Mouse (Mus musculus) adrenal gland, postnatal 14 days (tissue): ENCODE data around the gene Pttg1. TPM values are rescaled to one million over a fixed set of nuclear protein-coding genes. Genes with fewer than 3 reads are reported as not detected.

ENCODE experiments used
- DNase-seq: peaks from one replicate; pipeline ENCODE4 v3.0.0; 2021; ENCODE audit warnings: mixed read lengths
- total RNA-seq: library from RNA; stranded (reverse); gene quantifications from 2 replicates; pipeline ENCODE4 v1.2.3, GENCODE M21; 2021

Pttg1 gene
- total RNA-seq, 1 experiment from 2014 or later, result 48.2 TPM

DNA sequence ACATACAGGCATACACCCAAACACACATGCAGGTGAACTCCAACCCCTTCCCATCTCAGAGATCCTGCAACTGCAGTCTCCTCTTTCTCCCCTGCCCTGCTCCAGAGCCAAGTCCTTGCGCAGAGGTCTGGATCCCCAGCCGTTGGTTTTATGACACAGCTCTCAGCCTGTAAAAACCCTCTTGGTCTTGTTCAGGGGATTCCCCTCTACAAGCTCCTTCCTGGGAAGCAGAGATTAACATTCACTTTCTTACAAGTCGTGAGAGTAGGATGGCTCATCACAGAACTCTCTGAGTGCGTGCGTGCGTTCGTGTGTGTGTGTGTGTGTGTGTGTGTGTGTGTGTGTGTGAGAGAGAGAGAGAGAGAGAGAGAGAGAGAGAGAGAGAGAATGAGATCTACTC, 15.8 kb downstream of the Pttg1 start:
- no peak for DNase-seq

- no peak for DNase-seq
Observed at GRCm38 (mm10) chr11:43408888-43409287, 17.2 kb downstream of the Pttg1 start.

DNA sequence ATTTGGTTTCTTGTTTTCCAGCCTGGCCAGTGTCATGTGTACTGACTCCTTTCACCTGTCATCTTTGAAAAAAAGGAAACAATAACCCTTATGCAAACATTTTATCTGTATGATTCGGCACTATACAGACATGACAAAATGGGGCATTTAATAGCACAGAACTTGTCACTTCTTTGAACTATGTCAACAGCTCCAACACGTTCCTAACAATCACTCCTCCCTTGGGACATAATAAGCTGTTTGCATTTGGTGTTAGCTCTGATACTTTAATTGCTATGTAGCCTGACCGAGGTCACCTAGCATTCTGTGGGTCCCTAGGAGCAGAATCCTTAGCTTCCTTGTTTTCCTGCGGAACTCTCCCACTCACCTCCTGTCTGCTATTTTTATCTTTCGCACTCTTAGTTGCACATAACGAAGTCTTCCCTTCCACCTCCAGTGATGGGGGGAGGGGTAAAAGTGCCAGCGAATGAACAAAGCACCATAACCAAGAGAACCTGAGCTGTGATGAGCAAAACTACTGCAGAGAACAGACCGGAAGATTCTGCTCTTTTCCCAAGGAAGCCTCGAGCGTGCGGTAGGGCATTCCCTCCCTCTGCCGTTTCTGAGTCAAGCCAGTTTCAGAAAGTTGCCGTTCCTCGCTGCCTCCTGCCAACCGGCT, 21.8 kb downstream of the Pttg1 start:
- DNase-seq, result no peak

GRCm38 (mm10) chr11:43400131-43400530, 25.9 kb downstream of the Pttg1 start:
- DNase-seq, result no peak

DNA sequence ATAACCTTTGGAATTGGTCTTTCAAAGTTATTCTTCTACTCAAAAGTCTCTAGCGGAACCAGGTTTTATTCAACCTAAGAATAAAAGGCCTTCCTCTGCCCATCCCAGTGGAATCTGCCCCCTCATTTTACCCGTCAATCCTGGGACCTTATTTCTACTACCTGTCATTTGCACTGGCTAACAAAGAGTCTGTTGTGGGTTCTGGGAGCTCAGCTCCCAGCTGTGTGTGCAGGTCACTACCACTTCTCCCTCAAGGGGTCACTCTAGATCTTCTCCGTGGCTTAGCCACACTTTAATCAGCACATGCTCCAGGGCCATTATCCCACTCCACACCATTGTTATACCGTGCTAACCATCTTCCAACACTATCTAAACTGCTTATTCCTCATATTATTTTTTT, 26.8 kb downstream of the Pttg1 start:
- peak; percentile 18 for DNase-seq

DNA sequence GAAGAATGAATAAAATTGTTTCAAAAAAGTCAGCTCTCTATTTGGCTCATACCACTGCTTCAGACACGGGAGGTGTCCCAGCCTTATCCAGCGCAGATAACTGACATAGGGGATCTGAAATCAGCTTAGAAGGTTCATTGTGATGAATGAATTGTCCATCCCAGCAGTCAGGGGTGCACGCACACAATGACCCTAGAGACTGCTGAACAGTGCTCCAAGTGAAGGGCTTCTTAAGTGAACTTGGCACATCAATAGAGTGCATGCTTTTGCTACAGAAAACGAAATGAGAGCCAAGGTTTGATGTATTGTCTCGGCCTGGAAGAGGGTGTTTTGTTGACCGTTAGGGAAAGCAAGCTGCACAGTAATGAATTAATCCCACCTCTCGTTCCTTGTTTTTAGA, 29.4 kb downstream of the Pttg1 start:
- no peak for DNase-seq

GRCm38 (mm10) chr11:43396246-43396645, 29.8 kb downstream of the Pttg1 start:
- DNase-seq, result no peak

- DNase-seq, result no peak
Observed at GRCm38 (mm10) chr11:43395073-43395948, 30.7 kb downstream of the Pttg1 start.

DNA sequence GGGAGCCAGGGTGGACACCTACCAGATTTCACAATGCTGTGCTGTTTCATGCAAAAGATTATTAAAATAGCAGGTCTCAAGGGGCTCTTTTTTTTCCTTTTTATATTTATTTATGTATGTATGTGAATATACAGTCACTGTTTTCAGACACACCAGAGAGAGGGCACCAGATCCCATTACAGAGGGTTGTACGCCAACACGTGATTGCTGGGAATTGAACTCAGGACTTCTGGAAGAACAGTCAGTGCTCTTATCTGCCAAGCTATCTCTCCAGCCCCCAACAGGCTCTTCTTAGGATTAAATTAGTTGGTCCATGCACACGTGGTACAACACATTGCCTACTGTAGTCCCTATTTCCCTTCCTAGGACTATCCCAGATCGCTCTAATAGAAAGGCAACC, 32.7 kb downstream of the Pttg1 start:
- DNase-seq, result no peak

DNA sequence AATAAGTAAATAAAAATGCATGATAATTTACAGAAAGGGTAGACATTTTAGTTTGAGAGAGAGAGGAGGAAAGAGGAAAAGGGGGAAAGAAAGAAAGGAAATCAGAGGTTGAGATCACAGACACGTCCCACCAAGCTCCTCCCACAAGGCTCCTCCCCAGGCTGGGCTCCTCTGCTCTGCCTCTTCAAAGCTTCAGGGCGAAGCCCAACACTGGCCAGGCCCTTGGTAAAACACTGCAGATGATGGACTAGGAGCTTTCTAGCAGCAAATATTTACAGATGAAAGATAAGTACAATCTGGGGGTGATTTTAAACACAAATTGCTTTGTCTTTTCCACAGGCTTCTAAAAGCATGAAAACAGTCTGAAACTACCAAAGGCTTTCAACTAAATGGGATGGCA, 33.3 kb downstream of the Pttg1 start:
- DNase-seq, result no peak

GRCm38 (mm10) chr11:43389118-43389517, 36.9 kb downstream of the Pttg1 start:
- DNase-seq, result no peak

- DNase-seq, result no peak
Observed at GRCm38 (mm10) chr11:43388122-43389097, 37.6 kb downstream of the Pttg1 start.

- no peak for DNase-seq
Observed at GRCm38 (mm10) chr11:43387004-43387880, 38.8 kb downstream of the Pttg1 start.

DNA sequence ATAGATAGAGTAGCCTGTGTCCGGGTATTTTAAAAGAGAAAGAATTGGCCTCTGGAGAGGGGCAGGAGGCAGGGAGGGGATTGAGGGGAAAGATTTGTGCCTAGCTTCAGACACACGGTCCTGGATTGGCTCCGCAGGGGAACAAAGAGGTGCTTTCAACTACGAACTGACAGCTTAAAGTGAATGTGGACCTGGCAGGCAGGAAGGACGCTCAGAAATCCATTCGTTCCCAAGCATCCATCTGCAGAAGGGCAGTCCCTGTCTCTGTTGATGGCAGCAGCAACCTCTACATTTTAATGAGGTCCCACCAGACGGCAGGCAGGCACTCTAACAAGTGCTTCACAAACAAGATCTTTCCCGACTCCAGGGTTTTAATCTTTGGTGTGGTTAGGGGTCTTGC, 40.3 kb downstream of the Pttg1 start:
- peak; percentile 14 for DNase-seq

DNA sequence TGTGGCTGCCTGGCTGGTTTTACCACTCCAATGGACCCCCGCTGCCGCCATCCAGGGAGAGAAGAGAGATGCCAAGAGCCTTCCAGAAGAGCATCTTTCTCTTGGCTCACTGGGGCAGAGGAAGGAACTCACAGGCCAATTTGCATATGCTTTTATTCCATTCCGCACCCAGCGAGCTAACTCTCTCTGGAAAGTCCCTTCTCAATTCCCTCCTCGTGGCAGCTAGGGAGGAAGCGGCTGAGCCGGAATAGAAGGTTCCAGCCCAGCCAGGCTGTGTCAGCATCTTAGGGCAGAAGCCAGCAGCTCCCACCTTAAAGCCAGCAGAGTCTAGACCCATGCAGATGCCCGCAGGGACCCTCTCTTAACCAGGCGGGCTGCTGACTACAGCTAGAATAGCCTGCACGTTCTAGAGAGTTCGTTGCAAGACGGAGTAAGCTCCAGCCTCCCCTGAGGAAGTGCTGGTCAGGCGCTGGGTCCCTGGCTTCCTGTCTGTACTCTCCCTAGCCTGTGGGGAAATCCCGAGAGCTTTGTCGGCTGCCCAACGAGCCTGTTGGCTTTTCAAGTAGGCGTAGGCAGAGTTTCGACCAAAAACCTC, 40.9 kb downstream of the Pttg1 start:
- DNase-seq, result peak; percentile 78

DNA sequence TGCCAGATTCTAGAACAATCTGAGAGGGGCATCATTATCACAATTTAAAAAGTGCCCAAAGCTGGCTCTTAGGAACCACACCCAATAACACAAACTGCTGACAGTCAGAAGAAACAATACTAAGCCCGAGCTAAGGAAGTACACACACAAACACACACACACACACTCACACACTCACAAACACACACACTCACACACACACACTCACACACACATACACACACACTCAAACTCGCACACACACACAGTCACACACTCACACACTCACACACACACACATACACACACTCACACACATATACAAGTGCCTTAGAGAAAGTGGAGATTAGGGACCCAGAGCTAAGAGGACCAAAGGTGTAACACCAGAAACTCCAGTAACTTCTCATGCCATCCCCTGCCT, 42.5 kb downstream of the Pttg1 start:
- DNase-seq, result no peak

- no peak for DNase-seq
Observed at GRCm38 (mm10) chr11:43380901-43381300, 45.1 kb downstream of the Pttg1 start.

- no peak for DNase-seq
Observed at GRCm38 (mm10) chr11:43379911-43380485, 46.1 kb downstream of the Pttg1 start.

GRCm38 (mm10) chr11:43379488-43379887, 46.6 kb downstream of the Pttg1 start:
- DNase-seq, result no peak

DNA sequence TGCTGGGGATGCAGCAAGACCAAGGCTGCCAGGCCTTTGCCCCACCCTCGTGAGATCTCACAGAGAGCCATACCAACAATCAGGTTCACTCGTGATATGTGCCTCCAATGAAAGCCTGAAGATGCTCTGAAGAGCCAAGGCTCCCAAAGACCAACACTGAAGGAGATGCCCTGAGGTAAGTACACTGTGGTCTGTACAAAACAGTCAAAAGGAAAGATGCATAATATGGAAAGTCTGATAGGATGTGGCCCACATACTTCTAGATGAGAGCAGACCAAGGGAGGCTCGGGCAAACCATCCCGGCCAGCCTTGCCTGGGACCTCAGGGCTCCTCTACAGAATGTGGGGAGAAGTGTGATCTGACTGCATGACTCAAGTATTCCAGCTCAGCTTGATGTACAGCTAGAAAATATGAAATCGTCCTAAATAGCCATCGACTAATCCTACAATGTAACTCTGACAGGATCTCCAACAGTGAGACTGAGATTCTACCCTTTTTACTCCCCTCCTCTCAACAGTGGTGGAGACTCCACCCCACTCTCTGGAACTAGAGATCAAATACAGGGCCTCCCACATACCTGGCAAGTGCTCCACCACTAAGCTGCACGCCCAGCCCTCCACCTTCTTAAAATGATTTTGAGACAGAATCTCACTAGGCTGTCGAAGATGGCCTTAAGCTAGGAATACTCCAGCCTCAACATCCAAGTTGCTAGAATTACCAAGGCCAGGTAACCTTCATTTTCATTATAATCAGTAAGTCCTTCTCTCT, 48.8 kb downstream of the Pttg1 start:
- no peak for DNase-seq
